Mouse (Mus musculus): ENCODE results near the gene Rabgap1l. TPM values are rescaled to one million over a fixed set of nuclear protein-coding genes. Genes with fewer than 3 reads are reported as not detected.
A peak's percentile ranks its signal among the peaks of the same experiment; 100 is the strongest.

Rabgap1l gene
- polyA plus RNA-seq, 1 experiment: 29.9 TPM

DNA sequence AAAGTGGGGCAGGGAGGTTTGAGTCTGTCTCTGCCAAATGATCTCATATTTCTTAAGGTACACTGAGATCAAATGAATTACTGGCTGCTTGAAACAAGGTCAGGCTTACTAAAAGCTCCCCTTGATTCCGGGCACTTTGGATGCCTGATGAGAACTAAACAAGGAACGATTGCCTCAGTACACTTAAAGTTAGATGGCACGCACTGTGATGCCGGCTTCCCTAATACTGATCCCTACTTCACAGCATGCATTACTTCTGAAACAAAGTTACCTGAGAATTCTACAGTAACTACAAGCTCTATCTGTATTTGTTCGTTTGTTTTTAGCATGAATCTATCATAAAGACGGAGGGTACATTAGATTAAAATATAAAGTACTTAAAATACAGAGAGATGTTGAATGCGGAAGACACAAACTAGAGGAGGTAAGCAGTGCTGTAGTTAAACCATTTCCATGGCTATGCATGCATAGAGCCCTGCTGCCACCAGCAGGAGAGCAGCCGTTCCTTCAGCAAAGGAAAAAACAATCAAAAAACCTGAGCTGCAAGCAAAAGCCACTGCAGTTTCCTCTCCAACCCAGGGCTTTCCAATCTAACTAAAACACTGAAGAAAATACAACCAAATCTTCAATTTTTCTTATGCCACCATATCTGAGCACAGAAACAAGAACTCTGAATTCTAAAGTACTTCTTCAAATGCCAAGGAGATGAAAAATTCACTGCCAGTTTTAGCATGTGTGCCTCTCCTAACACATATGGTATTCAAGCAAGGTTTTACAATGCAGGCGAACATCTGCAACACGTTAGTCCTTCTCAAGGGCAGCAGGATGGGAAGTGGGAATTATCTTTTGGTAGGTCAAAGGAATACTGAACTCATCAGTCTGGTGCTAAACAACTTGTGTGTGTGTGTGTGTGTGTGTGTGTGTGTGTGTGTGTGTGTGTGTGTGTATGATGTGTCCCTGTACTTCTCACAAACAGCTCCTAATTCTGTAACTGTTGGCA is 415.4 kb downstream of the Rabgap1l start:
- H3K4me1 ChIP-seq (ENCODE audit: control insufficient read depth, insufficient read depth, low read length): peaks cover 4% of the 10 kb centered on the region
- TF ChIP-seq POLR2A (IDR thresholded peaks at IDR 0.05; ENCODE audit: borderline replicate concordance, low read depth, low read length) (no peak), CTCF (IDR thresholded peaks at IDR 0.05; ENCODE audit: low read depth, low read length) (peak; percentile 81)
- no peak overlapping the region for H3K27ac ChIP-seq (ENCODE audit: insufficient read depth, low read depth, low read length)
- H3K4me3 ChIP-seq (ENCODE audit: insufficient read depth, low read length): no peak overlapping the region

DNA sequence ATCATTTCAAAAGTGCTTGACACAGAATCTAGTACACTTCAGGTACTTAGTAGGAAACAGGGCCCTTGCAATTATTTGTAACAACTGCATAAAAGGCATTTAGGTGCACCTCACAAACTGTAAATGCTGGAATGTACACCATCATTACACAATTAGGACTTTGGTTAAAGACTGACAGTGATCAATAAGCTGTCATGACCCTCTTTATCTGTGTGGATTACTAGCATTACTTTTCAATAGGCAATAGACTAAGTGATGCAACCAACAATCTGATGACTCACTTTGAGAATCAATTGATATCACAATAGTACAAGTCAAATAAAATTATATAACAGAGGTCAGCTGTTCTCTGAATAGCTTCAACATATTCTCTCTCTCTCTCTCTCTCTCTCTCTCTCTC is 418.5 kb downstream of the Rabgap1l start:
- TF ChIP-seq CTCF (IDR thresholded peaks at IDR 0.05; ENCODE audit: low read depth, low read length) (no peak), POLR2A (IDR thresholded peaks at IDR 0.05; ENCODE audit: borderline replicate concordance, low read depth, low read length) (no peak)
- H3K4me1 ChIP-seq (ENCODE audit: control insufficient read depth, insufficient read depth, low read length): peaks cover 22% of the 10 kb centered on the region
- no peak overlapping the region for H3K4me3 ChIP-seq (ENCODE audit: insufficient read depth, low read length)
- H3K27ac ChIP-seq (ENCODE audit: insufficient read depth, low read depth, low read length): no peak overlapping the region

DNA sequence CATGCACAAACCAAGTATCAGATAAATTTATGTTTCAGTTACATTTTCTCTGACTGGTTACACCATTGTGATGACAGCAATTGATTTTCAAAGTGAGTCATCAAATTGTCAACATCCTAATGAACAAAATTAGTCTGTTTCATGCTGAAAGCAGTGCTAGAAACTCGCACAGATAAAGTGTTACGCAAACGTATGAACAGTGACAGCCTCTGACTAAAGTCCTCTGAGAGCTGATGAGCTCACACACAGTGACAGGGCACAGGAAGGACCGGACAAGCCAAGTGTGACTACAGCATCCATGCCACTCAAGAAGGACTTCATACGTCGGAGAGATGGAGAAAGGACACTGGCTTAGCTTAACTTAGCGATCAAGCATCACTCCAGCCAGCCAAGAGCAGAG is 419.7 kb downstream of the Rabgap1l start:
- Histone ChIP-seq H3K27ac (ENCODE audit: insufficient read depth, low read depth, low read length) (no peak overlapping the region), H3K4me1 (ENCODE audit: control insufficient read depth, insufficient read depth, low read length) (peaks cover 22% of the 10 kb centered on the region), H3K4me3 (ENCODE audit: insufficient read depth, low read length) (no peak overlapping the region)
- no peak for TF ChIP-seq CTCF (IDR thresholded peaks at IDR 0.05; ENCODE audit: low read depth, low read length)
- TF ChIP-seq POLR2A (IDR thresholded peaks at IDR 0.05; ENCODE audit: borderline replicate concordance, low read depth, low read length): no peak

DNA sequence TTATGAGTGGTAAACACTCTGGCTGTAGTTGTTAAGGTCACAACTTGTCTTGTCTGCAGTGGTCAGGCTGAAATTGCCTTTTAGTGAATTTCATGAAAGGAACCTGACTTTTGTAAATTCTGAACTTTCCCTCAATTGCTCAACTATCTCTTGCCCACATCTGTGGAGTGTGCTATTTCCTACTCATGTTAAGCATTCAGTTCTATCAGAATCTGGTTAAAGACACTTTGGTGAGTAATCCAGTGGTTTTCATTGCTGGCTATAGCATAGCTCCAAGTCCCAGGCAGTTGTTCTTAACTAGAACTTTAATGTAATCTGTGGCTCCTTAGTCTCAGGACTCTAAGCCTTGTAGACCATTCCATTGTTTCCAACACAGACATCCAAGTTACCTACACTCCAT is 421.3 kb downstream of the Rabgap1l start:
- peak overlapping the region; percentile 25 for H3K27ac ChIP-seq (ENCODE audit: insufficient read depth, low read depth, low read length)
- no peak for TF ChIP-seq CTCF (IDR thresholded peaks at IDR 0.05; ENCODE audit: low read depth, low read length)
- no peak for TF ChIP-seq POLR2A (IDR thresholded peaks at IDR 0.05; ENCODE audit: borderline replicate concordance, low read depth, low read length)
- H3K4me3 ChIP-seq (ENCODE audit: insufficient read depth, low read length): no peak overlapping the region
- H3K4me1 ChIP-seq (ENCODE audit: control insufficient read depth, insufficient read depth, low read length): peaks cover 22% of the 10 kb centered on the region

DNA sequence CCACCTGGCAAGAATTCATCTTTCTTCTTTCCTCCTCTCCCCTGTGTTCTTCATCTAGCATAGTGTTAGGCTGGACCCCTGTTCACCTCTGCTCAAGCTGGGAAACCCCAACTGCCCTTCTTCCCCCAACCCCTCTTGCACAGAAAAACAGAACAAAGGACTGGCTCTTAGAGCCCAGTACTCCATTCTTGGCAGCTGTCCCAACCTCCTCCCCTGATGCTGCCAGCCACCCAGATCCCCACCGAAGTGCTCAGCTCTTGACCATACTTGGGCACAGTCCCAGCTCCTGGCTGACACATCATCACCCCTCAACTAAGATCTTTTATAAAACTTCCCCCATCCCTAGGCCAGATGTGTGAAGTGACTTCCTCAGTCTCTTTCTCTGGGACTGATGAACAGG is 422.5 kb downstream of the Rabgap1l start:
- H3K4me3 ChIP-seq (ENCODE audit: insufficient read depth, low read length): no peak overlapping the region
- TF ChIP-seq POLR2A (IDR thresholded peaks at IDR 0.05; ENCODE audit: borderline replicate concordance, low read depth, low read length) (no peak), CTCF (IDR thresholded peaks at IDR 0.05; ENCODE audit: low read depth, low read length) (no peak)
- peaks cover 22% of the 10 kb centered on the region for H3K4me1 ChIP-seq (ENCODE audit: control insufficient read depth, insufficient read depth, low read length)
- peak overlapping the region; percentile 59 for H3K27ac ChIP-seq (ENCODE audit: insufficient read depth, low read depth, low read length)

DNA sequence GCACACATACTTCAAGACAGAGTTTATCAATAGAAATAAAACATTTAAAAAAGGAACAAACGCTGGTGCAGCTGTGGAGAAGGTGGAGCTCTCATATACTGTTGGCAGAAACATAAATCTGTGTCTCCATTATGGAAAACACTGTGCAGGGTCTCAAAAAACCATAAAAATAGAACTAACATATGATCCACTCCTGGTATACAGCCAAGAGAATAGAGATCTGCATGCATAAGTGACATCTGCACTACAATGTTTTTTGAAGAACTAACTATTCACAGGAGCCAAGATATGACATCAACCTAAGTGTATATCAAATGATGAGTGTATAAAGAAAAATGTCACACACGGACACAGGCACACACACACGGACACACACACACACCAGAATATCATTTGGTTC is 426.4 kb downstream of the Rabgap1l start:
- Histone ChIP-seq H3K27ac (ENCODE audit: insufficient read depth, low read depth, low read length) (no peak overlapping the region), H3K4me3 (ENCODE audit: insufficient read depth, low read length) (no peak overlapping the region), H3K4me1 (ENCODE audit: control insufficient read depth, insufficient read depth, low read length) (peaks cover 14% of the 10 kb centered on the region)
- no peak for TF ChIP-seq POLR2A (IDR thresholded peaks at IDR 0.05; ENCODE audit: borderline replicate concordance, low read depth, low read length)
- no peak for TF ChIP-seq CTCF (IDR thresholded peaks at IDR 0.05; ENCODE audit: low read depth, low read length)

DNA sequence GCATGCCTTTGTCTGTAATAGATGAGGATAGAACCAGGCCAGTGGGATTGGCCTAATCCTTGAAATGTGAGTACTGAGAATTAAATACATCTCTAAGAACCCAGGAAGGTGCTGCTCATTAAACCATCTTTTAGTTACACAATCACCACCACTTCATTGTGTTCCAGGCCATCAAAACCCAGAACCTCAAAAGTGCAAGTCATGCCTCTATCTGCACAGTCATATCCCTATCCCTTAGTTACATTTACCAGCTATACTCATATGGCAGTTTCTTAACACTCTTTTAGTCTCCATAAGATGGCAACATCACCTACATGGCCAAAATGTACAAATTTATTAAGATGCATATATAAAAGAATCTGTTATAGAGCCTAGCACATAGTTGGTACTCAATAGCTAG is 435.7 kb downstream of the Rabgap1l start:
- Histone ChIP-seq H3K4me1 (ENCODE audit: control insufficient read depth, insufficient read depth, low read length) (peaks cover 2% of the 10 kb centered on the region), H3K4me3 (ENCODE audit: insufficient read depth, low read length) (no peak overlapping the region), H3K27ac (ENCODE audit: insufficient read depth, low read depth, low read length) (no peak overlapping the region)
- TF ChIP-seq POLR2A (IDR thresholded peaks at IDR 0.05; ENCODE audit: borderline replicate concordance, low read depth, low read length): no peak
- no peak for TF ChIP-seq CTCF (IDR thresholded peaks at IDR 0.05; ENCODE audit: low read depth, low read length)

DNA sequence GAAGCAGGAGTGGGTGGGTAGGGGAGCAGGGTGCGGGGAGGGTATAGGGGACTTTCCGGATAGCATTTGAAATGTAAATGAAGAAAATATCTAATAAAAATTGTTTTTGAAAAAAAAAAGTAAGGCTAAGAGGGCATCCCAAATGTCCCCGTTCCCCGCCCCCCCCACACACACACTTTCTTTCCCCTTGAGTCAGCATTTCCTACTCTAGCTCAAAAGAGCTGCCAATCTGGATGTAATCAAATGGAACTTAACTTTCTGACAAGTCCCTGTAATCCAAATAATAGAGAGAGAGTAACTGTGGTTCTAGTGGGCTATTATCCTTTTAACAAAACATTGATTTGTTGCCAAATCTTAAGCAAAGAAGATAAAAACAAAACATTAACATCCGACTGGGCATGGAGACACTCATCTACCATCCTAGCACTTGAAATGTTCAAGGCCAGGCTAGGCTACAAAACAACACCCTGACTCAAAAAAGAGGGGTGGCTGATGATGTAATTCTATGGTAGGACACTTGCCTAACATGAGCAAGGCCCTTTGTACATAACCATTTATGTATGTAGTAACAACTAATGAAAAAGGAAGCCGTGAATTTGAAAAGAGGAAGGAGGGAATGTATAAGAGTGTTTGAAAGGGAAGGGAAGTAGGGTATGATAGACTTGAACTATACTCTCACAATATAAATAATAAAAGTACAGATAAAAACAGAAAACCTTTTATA is 439.1 kb downstream of the Rabgap1l start:
- TF ChIP-seq POLR2A (IDR thresholded peaks at IDR 0.05; ENCODE audit: borderline replicate concordance, low read depth, low read length) (no peak), CTCF (IDR thresholded peaks at IDR 0.05; ENCODE audit: low read depth, low read length) (no peak)
- Histone ChIP-seq H3K4me1 (ENCODE audit: control insufficient read depth, insufficient read depth, low read length) (peaks cover 2% of the 10 kb centered on the region), H3K27ac (ENCODE audit: insufficient read depth, low read depth, low read length) (no peak overlapping the region), H3K4me3 (ENCODE audit: insufficient read depth, low read length) (no peak overlapping the region)

DNA sequence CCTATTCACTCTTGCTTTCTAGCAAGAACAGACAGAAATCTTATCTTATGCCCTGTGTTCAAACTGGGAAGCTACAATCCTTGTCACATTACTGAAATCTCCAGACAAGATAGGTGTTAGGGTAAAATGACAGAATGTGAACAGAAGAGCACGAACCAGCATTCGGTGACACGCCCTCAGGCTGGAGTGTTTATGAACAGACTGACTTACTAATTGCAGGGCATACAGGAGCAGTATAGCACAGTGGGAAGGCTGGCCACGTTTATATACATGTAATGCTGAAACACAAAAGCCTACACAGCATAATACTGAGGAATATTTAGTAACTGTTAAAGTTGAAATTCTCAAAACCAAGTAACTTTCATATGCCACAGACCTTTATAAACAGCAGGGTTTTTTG is 440.7 kb downstream of the Rabgap1l start:
- Histone ChIP-seq H3K4me1 (ENCODE audit: control insufficient read depth, insufficient read depth, low read length) (peaks cover 2% of the 10 kb centered on the region), H3K27ac (ENCODE audit: insufficient read depth, low read depth, low read length) (no peak overlapping the region), H3K4me3 (ENCODE audit: insufficient read depth, low read length) (no peak overlapping the region)
- no peak for TF ChIP-seq CTCF (IDR thresholded peaks at IDR 0.05; ENCODE audit: low read depth, low read length)
- no peak for TF ChIP-seq POLR2A (IDR thresholded peaks at IDR 0.05; ENCODE audit: borderline replicate concordance, low read depth, low read length)

DNA sequence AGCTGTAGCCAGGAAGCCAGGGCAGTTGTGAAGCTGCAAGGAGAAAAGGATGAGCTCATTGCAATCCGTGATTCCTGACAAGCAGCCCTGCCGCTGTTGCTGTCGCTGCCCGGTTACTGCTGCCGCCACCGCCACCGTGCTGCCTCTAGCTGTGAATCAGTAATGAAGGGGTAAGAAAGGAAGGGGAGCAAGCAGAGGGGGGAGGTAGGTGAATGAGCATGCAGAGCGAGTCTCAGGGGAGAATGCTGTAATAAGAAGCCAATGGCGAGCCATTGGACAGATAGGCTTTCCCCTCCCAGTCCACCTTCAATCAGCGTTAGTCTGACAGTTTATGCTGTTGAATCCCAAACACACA is 441.2 kb downstream of the Rabgap1l start:
- no peak for TF ChIP-seq POLR2A (IDR thresholded peaks at IDR 0.05; ENCODE audit: borderline replicate concordance, low read depth, low read length)
- TF ChIP-seq CTCF (IDR thresholded peaks at IDR 0.05; ENCODE audit: low read depth, low read length): no peak
- Histone ChIP-seq H3K27ac (ENCODE audit: insufficient read depth, low read depth, low read length) (no peak overlapping the region), H3K4me1 (ENCODE audit: control insufficient read depth, insufficient read depth, low read length) (peaks cover 2% of the 10 kb centered on the region), H3K4me3 (ENCODE audit: insufficient read depth, low read length) (no peak overlapping the region)
